Mouse (Mus musculus): ENCODE data around the gene Bves. TPM values are rescaled to one million over a fixed set of nuclear protein-coding genes. Genes with fewer than 3 reads are reported as not detected.

Bves gene
- polyA plus RNA-seq, 1 experiment from 2014 or later: 1.7 TPM

GRCm38 (mm10) chr10:45372994-45373692 is 37.6 kb downstream of the Bves start:
- H3K9me3 ChIP-seq (ENCODE audit: control insufficient read depth, low read length): no peaks in the 10 kb centered on the region
- no peak overlapping the region for H3K9ac ChIP-seq (ENCODE audit: low read length)
- no peaks in the 10 kb centered on the region for H3K27me3 ChIP-seq (ENCODE audit: control insufficient read depth, insufficient read depth, low read depth, low read length)
- H3K36me3 ChIP-seq (ENCODE audit: control insufficient read depth, insufficient read depth, low read length): no peaks in the 10 kb centered on the region
- no peak overlapping the region for H3K27ac ChIP-seq (ENCODE audit: low read length)
- no peak overlapping the region for H3K4me3 ChIP-seq (ENCODE audit: low read length)
- WGBS: 43% methylated on average over 4 of the region's 4 CpGs
- ATAC-seq (ENCODE audit: low read depth): no peak
- no peaks in the 10 kb centered on the region for H3K4me1 ChIP-seq (replicated peaks; ENCODE audit: control insufficient read depth, insufficient read depth, low read length)
- H3K4me2 ChIP-seq (ENCODE audit: low read depth, low read length): no peak overlapping the region

GRCm38 (mm10) chr10:45378269-45378668 is 42.7 kb downstream of the Bves start:
- no peak for ATAC-seq (ENCODE audit: low read depth)
- H3K4me1 ChIP-seq (replicated peaks; ENCODE audit: control insufficient read depth, insufficient read depth, low read length): no peaks in the 10 kb centered on the region
- no peaks in the 10 kb centered on the region for H3K27me3 ChIP-seq (ENCODE audit: control insufficient read depth, insufficient read depth, low read depth, low read length)
- no peak overlapping the region for H3K4me3 ChIP-seq (ENCODE audit: low read length)
- no peak overlapping the region for H3K4me2 ChIP-seq (ENCODE audit: low read depth, low read length)
- WGBS: 74% methylated on average over 3 of the region's 3 CpGs
- H3K9ac ChIP-seq (ENCODE audit: low read length): no peak overlapping the region
- no peaks in the 10 kb centered on the region for H3K9me3 ChIP-seq (ENCODE audit: control insufficient read depth, low read length)
- no peak overlapping the region for H3K27ac ChIP-seq (ENCODE audit: low read length)
- no peaks in the 10 kb centered on the region for H3K36me3 ChIP-seq (ENCODE audit: control insufficient read depth, insufficient read depth, low read length)

- H3K9ac ChIP-seq (ENCODE audit: low read length): no peak overlapping the region
- no peaks in the 10 kb centered on the region for H3K4me1 ChIP-seq (replicated peaks; ENCODE audit: control insufficient read depth, insufficient read depth, low read length)
- H3K36me3 ChIP-seq (ENCODE audit: control insufficient read depth, insufficient read depth, low read length): no peaks in the 10 kb centered on the region
- H3K9me3 ChIP-seq (ENCODE audit: control insufficient read depth, low read length): no peaks in the 10 kb centered on the region
- no peak for ATAC-seq (ENCODE audit: low read depth)
- no peak overlapping the region for H3K27ac ChIP-seq (ENCODE audit: low read length)
- no peaks in the 10 kb centered on the region for H3K27me3 ChIP-seq (ENCODE audit: control insufficient read depth, insufficient read depth, low read depth, low read length)
- H3K4me3 ChIP-seq (ENCODE audit: low read length): no peak overlapping the region
- no peak overlapping the region for H3K4me2 ChIP-seq (ENCODE audit: low read depth, low read length)
Observed at GRCm38 (mm10) chr10:45381937-45382636, 46.5 kb downstream of the Bves start.

- H3K9me3 ChIP-seq (ENCODE audit: control insufficient read depth, low read length): no peaks in the 10 kb centered on the region
- no peaks in the 10 kb centered on the region for H3K36me3 ChIP-seq (ENCODE audit: control insufficient read depth, insufficient read depth, low read length)
- ATAC-seq (ENCODE audit: low read depth): no peak
- H3K4me3 ChIP-seq (ENCODE audit: low read length): no peak overlapping the region
- H3K9ac ChIP-seq (ENCODE audit: low read length): no peak overlapping the region
- H3K4me1 ChIP-seq (replicated peaks; ENCODE audit: control insufficient read depth, insufficient read depth, low read length): no peaks in the 10 kb centered on the region
- WGBS: 50% methylated on average over 3 of the region's 3 CpGs
- H3K27ac ChIP-seq (ENCODE audit: low read length): no peak overlapping the region
- no peaks in the 10 kb centered on the region for H3K27me3 ChIP-seq (ENCODE audit: control insufficient read depth, insufficient read depth, low read depth, low read length)
- H3K4me2 ChIP-seq (ENCODE audit: low read depth, low read length): no peak overlapping the region
Observed at GRCm38 (mm10) chr10:45382637-45382958, 47.0 kb downstream of the Bves start.

- H3K36me3 ChIP-seq (ENCODE audit: control insufficient read depth, insufficient read depth, low read length): no peaks in the 10 kb centered on the region
- H3K4me3 ChIP-seq (ENCODE audit: low read length): no peak overlapping the region
- no peaks in the 10 kb centered on the region for H3K9me3 ChIP-seq (ENCODE audit: control insufficient read depth, low read length)
- H3K27ac ChIP-seq (ENCODE audit: low read length): no peak overlapping the region
- H3K9ac ChIP-seq (ENCODE audit: low read length): no peak overlapping the region
- 63% methylated on average over 1 of the region's 1 CpGs for WGBS
- H3K4me2 ChIP-seq (ENCODE audit: low read depth, low read length): no peak overlapping the region
- ATAC-seq (ENCODE audit: low read depth): no peak
- no peaks in the 10 kb centered on the region for H3K27me3 ChIP-seq (ENCODE audit: control insufficient read depth, insufficient read depth, low read depth, low read length)
- H3K4me1 ChIP-seq (replicated peaks; ENCODE audit: control insufficient read depth, insufficient read depth, low read length): no peaks in the 10 kb centered on the region
Observed at GRCm38 (mm10) chr10:45398211-45398610, 62.6 kb downstream of the Bves start.

- ATAC-seq (ENCODE audit: low read depth): no peak
- Histone ChIP-seq H3K9ac (ENCODE audit: low read length) (no peak overlapping the region), H3K27me3 (ENCODE audit: control insufficient read depth, insufficient read depth, low read depth, low read length) (no peaks in the 10 kb centered on the region), H3K27ac (ENCODE audit: low read length) (no peak overlapping the region), H3K9me3 (ENCODE audit: control insufficient read depth, low read length) (no peaks in the 10 kb centered on the region), H3K4me1 (replicated peaks; ENCODE audit: control insufficient read depth, insufficient read depth, low read length) (no peaks in the 10 kb centered on the region), H3K4me2 (ENCODE audit: low read depth, low read length) (no peak overlapping the region), H3K4me3 (ENCODE audit: low read length) (no peak overlapping the region), H3K36me3 (ENCODE audit: control insufficient read depth, insufficient read depth, low read length) (no peaks in the 10 kb centered on the region)
- WGBS: 60% methylated on average over 7 of the region's 7 CpGs
Observed at GRCm38 (mm10) chr10:45399702-45400243, 64.2 kb downstream of the Bves start.

GRCm38 (mm10) chr10:45410624-45411341 is 75.2 kb downstream of the Bves start:
- Histone ChIP-seq H3K27ac (ENCODE audit: low read length) (no peak overlapping the region), H3K4me2 (ENCODE audit: low read depth, low read length) (no peak overlapping the region), H3K4me3 (ENCODE audit: low read length) (no peak overlapping the region), H3K9me3 (ENCODE audit: control insufficient read depth, low read length) (no peaks in the 10 kb centered on the region), H3K9ac (ENCODE audit: low read length) (no peak overlapping the region), H3K4me1 (replicated peaks; ENCODE audit: control insufficient read depth, insufficient read depth, low read length) (no peaks in the 10 kb centered on the region), H3K27me3 (ENCODE audit: control insufficient read depth, insufficient read depth, low read depth, low read length) (no peaks in the 10 kb centered on the region), H3K36me3 (ENCODE audit: control insufficient read depth, insufficient read depth, low read length) (no peaks in the 10 kb centered on the region)
- WGBS: 66% methylated on average over 10 of the region's 10 CpGs
- ATAC-seq (ENCODE audit: low read depth): no peak

GRCm38 (mm10) chr10:45411741-45412140 is 76.2 kb downstream of the Bves start:
- no peak overlapping the region for H3K27ac ChIP-seq (ENCODE audit: low read length)
- H3K9ac ChIP-seq (ENCODE audit: low read length): no peak overlapping the region
- WGBS: 65% methylated on average over 2 of the region's 2 CpGs
- no peak overlapping the region for H3K4me2 ChIP-seq (ENCODE audit: low read depth, low read length)
- no peaks in the 10 kb centered on the region for H3K36me3 ChIP-seq (ENCODE audit: control insufficient read depth, insufficient read depth, low read length)
- no peaks in the 10 kb centered on the region for H3K4me1 ChIP-seq (replicated peaks; ENCODE audit: control insufficient read depth, insufficient read depth, low read length)
- H3K9me3 ChIP-seq (ENCODE audit: control insufficient read depth, low read length): no peaks in the 10 kb centered on the region
- no peak overlapping the region for H3K4me3 ChIP-seq (ENCODE audit: low read length)
- ATAC-seq (ENCODE audit: low read depth): no peak
- H3K27me3 ChIP-seq (ENCODE audit: control insufficient read depth, insufficient read depth, low read depth, low read length): no peaks in the 10 kb centered on the region

GRCm38 (mm10) chr10:45412144-45412543 is 76.6 kb downstream of the Bves start:
- no peaks in the 10 kb centered on the region for H3K9me3 ChIP-seq (ENCODE audit: control insufficient read depth, low read length)

More at GRCm38 (mm10) chr10:45412144-45412543, 76.6 kb downstream of the Bves start:
- H3K4me1 ChIP-seq (replicated peaks; ENCODE audit: control insufficient read depth, insufficient read depth, low read length): no peaks in the 10 kb centered on the region
- H3K36me3 ChIP-seq (ENCODE audit: control insufficient read depth, insufficient read depth, low read length): no peaks in the 10 kb centered on the region
- no peak overlapping the region for H3K4me2 ChIP-seq (ENCODE audit: low read depth, low read length)
- 78% methylated on average over 5 of the region's 5 CpGs for WGBS
- no peak overlapping the region for H3K27ac ChIP-seq (ENCODE audit: low read length)
- H3K9ac ChIP-seq (ENCODE audit: low read length): no peak overlapping the region
- no peak for ATAC-seq (ENCODE audit: low read depth)
- H3K27me3 ChIP-seq (ENCODE audit: control insufficient read depth, insufficient read depth, low read depth, low read length): no peaks in the 10 kb centered on the region
- H3K4me3 ChIP-seq (ENCODE audit: low read length): no peak overlapping the region
